Mouse (Mus musculus): Measurements from ENCODE around the gene Ly6g6c. TPM values are rescaled to one million over a fixed set of nuclear protein-coding genes. Genes with fewer than 3 reads are reported as not detected.

The Ly6g6c gene
- total RNA-seq, 2 experiments from 2014 or later: 0.56 TPM; not detected in 1

- intact Hi-C loops (cut with DNase I): loop anchor here (1.0 kb wide), 1 partner anchor 57 kb away; no protein-coding TSS in a partner anchor
- DNase-seq: peak; percentile 55 to 67
Observed at GRCm38 (mm10) chr17:35077786-35078233, 12.6 kb downstream of the Ly6g6c start, which contains the start of gene Ly6g6d. Gene Ly6g6d, minus strand, starts transcription at chr17:35078065.

- DNase-seq: peak in 1 of 2 experiments; percentile 20
- intact Hi-C loops (cut with DNase I): no loop called here
Observed at GRCm38 (mm10) chr17:35079778-35080177, 14.6 kb downstream of the Ly6g6c start.

GRCm38 (mm10) chr17:35080248-35080647 is 15.1 kb downstream of the Ly6g6c start:
- intact Hi-C loops (cut with DNase I): no loop called here
- DNase-seq: no peak

- intact Hi-C loops (cut with DNase I): no loop called here
Observed at GRCm38 (mm10) chr17:35080710-35081109, 15.5 kb downstream of the Ly6g6c start.

GRCm38 (mm10) chr17:35082841-35083576 is 17.8 kb downstream of the Ly6g6c start:
- DNase-seq: no peak
- intact Hi-C loops (cut with DNase I): no loop called here

More at GRCm38 (mm10) chr17:35080710-35081109, 15.5 kb downstream of the Ly6g6c start:
- no peak for DNase-seq

GRCm38 (mm10) chr17:35083929-35084497 is 18.8 kb downstream of the Ly6g6c start:
- no peak for DNase-seq
- intact Hi-C loops (cut with DNase I): no loop called here

GRCm38 (mm10) chr17:35085208-35085865 is 20.1 kb downstream of the Ly6g6c start, which contains the start of gene Ly6g6f:
Gene Ly6g6f, minus strand, starts transcription at chr17:35085610.
- intact Hi-C loops (cut with DNase I): no loop called here
- DNase-seq: no peak

GRCm38 (mm10) chr17:35088151-35088550 is 23.0 kb downstream of the Ly6g6c start:
- no peak for DNase-seq
- intact Hi-C loops (cut with DNase I): loop anchor here (2.0 kb wide), 1 partner anchor 67 kb away; no protein-coding TSS in a partner anchor

GRCm38 (mm10) chr17:35088825-35089644 is 23.8 kb downstream of the Ly6g6c start, which contains the start of gene Abhd16a:
Gene Abhd16a, plus strand, starts transcription at chr17:35089263.
- peak; percentile 90 to 98 for DNase-seq
- intact Hi-C loops (cut with DNase I): loop anchor here (2.0 kb wide), 1 partner anchor 68 kb away; no protein-coding TSS in a partner anchor

- intact Hi-C loops (cut with DNase I): no loop called here
- peak in 1 of 2 experiments; percentile 43 for DNase-seq
Observed at GRCm38 (mm10) chr17:35090166-35090932, 25.2 kb downstream of the Ly6g6c start.

GRCm38 (mm10) chr17:35092403-35093198 is 27.4 kb downstream of the Ly6g6c start:
- no peak for DNase-seq
- intact Hi-C loops (cut with DNase I): no loop called here

- intact Hi-C loops (cut with DNase I): no loop called here
- no peak for DNase-seq
Observed at GRCm38 (mm10) chr17:35094475-35095365, 29.5 kb downstream of the Ly6g6c start.

GRCm38 (mm10) chr17:35096597-35096996 is 31.4 kb downstream of the Ly6g6c start:
- intact Hi-C loops (cut with DNase I): no loop called here
- no peak for DNase-seq

- intact Hi-C loops (cut with DNase I): no loop called here
- DNase-seq: no peak
Observed at GRCm38 (mm10) chr17:35097164-35097655, 32.0 kb downstream of the Ly6g6c start.

- intact Hi-C loops (cut with DNase I): no loop called here
- DNase-seq: no peak
Observed at GRCm38 (mm10) chr17:35100196-35100765, 35.1 kb downstream of the Ly6g6c start.

GRCm38 (mm10) chr17:35101161-35101560 is 36.0 kb downstream of the Ly6g6c start:
- no peak for DNase-seq
- intact Hi-C loops (cut with DNase I): no loop called here

- DNase-seq: no peak
- intact Hi-C loops (cut with DNase I): no loop called here
Observed at GRCm38 (mm10) chr17:35102299-35102698, 37.1 kb downstream of the Ly6g6c start.
